ENCODE assay signal across 8 mouse cellular contexts in the genomic region with DNA sequence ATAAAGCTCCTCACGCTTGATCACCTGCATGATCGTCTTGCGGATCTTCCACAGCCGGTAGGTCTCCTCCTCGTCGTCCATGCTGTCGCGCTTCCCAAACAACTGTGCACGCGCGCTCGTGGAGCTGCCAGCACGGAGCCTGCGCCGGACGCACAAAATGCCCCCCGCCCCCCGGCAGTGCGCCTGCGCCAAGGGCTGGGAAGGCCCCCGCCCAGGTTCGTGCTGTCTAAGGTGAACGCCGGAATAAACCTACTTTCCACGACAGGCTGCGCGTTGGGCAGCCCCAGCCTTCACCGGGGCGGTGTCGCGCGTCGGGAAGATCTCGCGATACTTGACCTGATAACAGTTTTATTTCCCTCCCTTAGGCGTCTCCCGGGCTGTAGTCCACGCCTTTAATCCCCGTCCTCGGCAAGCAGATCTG. TPM values are rescaled to one million over a fixed set of nuclear protein-coding genes. Genes with fewer than 3 reads are reported as not detected.
DNase-seq lines count a peak whose midpoint lies in the region; ATAC-seq lines count a peak whose summit lies in the region.

A gene (minus strand): TSS at position 237 of the 421 bp plus-strand sequence.

- DNase-seq in Muller cell, postnatal 12 days (ENCODE audit: inconsistent ontology term): peak; percentile 97
- peak; percentile 99 for DNase-seq in cerebellum, adult 9-11 months
- peak; percentile 97 to 98 for DNase-seq in frontal cortex, postnatal 10 days (ENCODE audit: low spot score in 2 of 2)
- peak; percentile 96 to 99 for DNase-seq in layer of hippocampus, postnatal 14 days (ENCODE audit: low spot score in 2 of 2)
- peak; percentile 97 for DNase-seq in lung, postnatal 14 days
- peak; percentile 98 for DNase-seq in retina, adult 2 months (ENCODE audit: low read depth, low spot score)
- DNase-seq in thymus, postnatal 36 days: peak; percentile 96 to 97

- ATAC-seq in hindbrain, embryonic 12.5 days (ENCODE audit: low FRiP score): peak; percentile 96

- peak within 1 kb of the TSS; percentile 81 for H3K9ac ChIP-seq in hindbrain, embryonic 12.5 days

- no peaks in the 10 kb centered on the region for H3K9me3 ChIP-seq in hindbrain, embryonic 12.5 days (replicated peaks)

- peak within 1 kb of the TSS; percentile 67 for H3K4me2 ChIP-seq in hindbrain, embryonic 12.5 days (replicated peaks)

- under 1% methylated on average over 40 of the region's 40 CpGs for WGBS in hindbrain, embryonic 12.5 days

- H3K4me1 ChIP-seq in hindbrain, embryonic 12.5 days: peaks cover 21% of the 10 kb centered on the region

- peak within 1 kb of the TSS; percentile 81 for H3K4me3 ChIP-seq in hindbrain, embryonic 12.5 days

- no peaks in the 10 kb centered on the region for H3K27me3 ChIP-seq in hindbrain, embryonic 12.5 days

- peak within 1 kb of the TSS; percentile 30; the same call in 1 of the 2 replicates for H3K27ac ChIP-seq in hindbrain, embryonic 12.5 days

- H3K36me3 ChIP-seq in hindbrain, embryonic 12.5 days: peaks cover 36% of the 10 kb centered on the region

RNA-seq across cellular contexts. Expression of the gene that starts here (rescaled TPM):
- 163 and 171 TPM in 2 replicates for polyA plus RNA-seq in hindbrain, embryonic 12.5 days (2016; fragmentation: Nextera tagmentation; extraction: Ambion mirVana)
- 10 to 100 TPM; 74.1 to 74.3 TPM for total RNA-seq in layer of hippocampus, postnatal 14 days (2021)

Comparison
In these comparisons a context has a peak if more than half of its experiments do, and no peak if none do; other contexts are left out.
1. Peak in every context shown above with its lines: DNase-seq, ATAC-seq, H3K4me3 ChIP-seq and H3K27ac ChIP-seq.